Mouse (Mus musculus): ENCODE results near the gene Kcnj12.

DNA sequence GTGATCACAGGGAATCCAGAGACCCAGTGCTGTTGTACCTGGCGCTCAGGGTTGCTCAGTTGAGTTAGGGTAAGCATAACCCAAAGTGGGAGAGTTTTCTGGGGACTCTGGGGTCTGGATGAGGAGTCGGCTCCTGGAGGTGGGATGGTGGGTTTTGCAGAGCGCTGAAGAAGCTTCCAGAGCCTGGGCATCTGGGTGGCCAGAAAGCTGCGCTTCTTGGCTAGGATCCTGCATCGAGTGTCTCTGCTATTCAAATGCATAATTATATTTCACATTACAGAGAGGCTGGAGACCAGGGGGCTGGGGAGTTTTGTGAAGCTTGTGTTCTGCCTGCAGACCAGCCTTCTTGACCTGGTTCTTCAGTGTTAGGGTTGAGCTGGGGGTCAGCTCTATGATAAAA lies 1.2 kb upstream of the Kcnj12 start:
- TF ChIP-seq GATA1 (IDR thresholded peaks at IDR 0.05; ENCODE audit: low read length) (no peak), TAL1 (IDR thresholded peaks at IDR 0.05; ENCODE audit: low read length) (no peak)
